Mouse (Mus musculus) gastrocnemius, postnatal 10 days (tissue): ENCODE data around the gene Pdia5. TPM values are rescaled to one million over a fixed set of nuclear protein-coding genes. Genes with fewer than 3 reads are reported as not detected.

ENCODE experiments used
- DNase-seq: peaks from one replicate; pipeline ENCODE4 v3.0.0; 2021; ENCODE audit warnings: mixed read lengths
- microRNA-seq, 2 experiments: library from miRNA; unstranded; fragments of <30 nt; microRNA quantifications; one replicate each; pipeline ENCODE4 v1.2.0; 2021
- total RNA-seq, 2 experiments: library from RNA; stranded (reverse); gene quantifications; 2 replicates each; pipeline ENCODE4 v1.2.3; 2021

The Pdia5 gene
- total RNA-seq, 2 experiments from 2014 or later, result 7.5 to 12.4 TPM

DNA sequence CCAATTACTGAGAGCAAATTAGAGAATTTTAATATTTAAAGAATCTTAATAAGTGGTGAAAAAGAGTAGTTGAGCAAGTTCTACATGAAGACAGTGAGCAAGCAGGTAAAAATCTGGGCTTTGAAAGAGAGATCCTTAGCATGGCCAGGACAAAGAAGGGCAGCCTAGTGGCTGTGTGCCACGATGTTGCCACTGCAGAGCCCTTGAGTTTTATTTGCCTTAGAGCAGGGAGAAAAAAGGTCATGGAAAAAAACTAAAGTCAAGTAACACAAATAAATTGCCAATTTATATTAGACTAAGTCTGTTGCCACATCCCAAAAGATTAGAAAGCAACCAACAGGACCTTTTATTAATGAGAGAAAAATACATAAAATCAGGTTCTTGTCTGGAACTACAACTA, 133.2 kb downstream of the Pdia5 start:
- DNase-seq, result no peak

Small RNA genes lying within 50 kb of the gene (microRNA-seq; reads per million reads assigned to microRNA genes)
- 0 reads per million in 2 experiments for gene Gm25548

Other genes with a start within 250 kb of the Pdia5 start
- 10 to 100 TPM in 1 of 2 experiments, 1 to 10 TPM in 1; 9.2 to 10.5 TPM for gene Sec22a, start 127.0 kb downstream of the Pdia5 start, total RNA-seq
- gene Sema5b, start 50.3 kb upstream of the Pdia5 start, total RNA-seq, result 1 to 10 TPM; 1.9 to 4.1 TPM